Mouse (Mus musculus) G1E (cell line): ENCODE results near the gene Kcnj6.

Source experiments
- CTCF ChIP-seq: IDR thresholded peaks from 2 replicates; pipeline ENCODE4 v1.5.1; 2012; ENCODE audit warnings: low read depth, low read length, inconsistent platforms, mixed read lengths
- GATA1 ChIP-seq: IDR thresholded peaks from 2 replicates; pipeline ENCODE4 v1.6.1; 2012; ENCODE audit warnings: borderline replicate concordance, low read length, inconsistent platforms, mixed read lengths
- POLR2AphosphoS5 ChIP-seq: IDR thresholded peaks from 2 replicates; pipeline ENCODE4 v1.6.1; 2012; ENCODE audit warnings: low read depth, low read length, inconsistent platforms; ENCODE audit not compliant: insufficient replicate concordance
- TAL1 ChIP-seq: conservative IDR thresholded peaks from 2 replicates; pipeline ENCODE4 v1.6.1; 2012; ENCODE audit warnings: low read depth, low read length, inconsistent platforms, mixed read lengths

GRCm38 (mm10) chr16:94994148-94994547, 3.4 kb downstream of the Kcnj6 start:
- TF ChIP-seq CTCF: no peak
- TF ChIP-seq POLR2AphosphoS5: no peak
- no peak for TF ChIP-seq TAL1
- TF ChIP-seq GATA1: no peak
